Mouse (Mus musculus): ENCODE data around the gene Slc51b.

DNA sequence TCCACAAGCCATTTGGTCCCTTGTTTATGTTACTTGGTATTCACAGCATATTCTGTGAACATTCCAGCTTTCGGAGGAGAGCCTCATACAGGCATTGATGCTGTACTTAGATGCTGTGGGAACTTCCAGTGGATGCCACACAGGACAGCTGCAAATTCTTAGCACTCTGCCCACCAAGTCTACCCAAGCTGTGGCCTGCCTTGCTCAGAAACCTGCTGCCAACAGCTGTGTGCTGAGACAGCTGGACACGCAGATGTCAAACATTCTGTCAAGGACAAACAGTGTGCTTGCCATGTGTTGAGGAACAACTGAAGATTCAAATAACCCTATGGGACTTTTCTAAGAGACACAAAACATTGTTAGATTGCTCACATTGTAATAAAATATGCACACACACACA is 36.2 kb upstream of the Slc51b start:
- TF ChIP-seq POLR2A (IDR thresholded peaks at IDR 0.05; ENCODE audit: low read depth, low read length) (no peak), CTCF (conservative IDR thresholded peaks at IDR 0.05; ENCODE audit: insufficient read depth, insufficient read length, low read depth, low read length) (no peak)
